Mouse (Mus musculus) embryonic facial prominence, embryonic 11.5 days (tissue): ENCODE data around the gene Lman2l. TPM values are rescaled to one million over a fixed set of nuclear protein-coding genes. Genes with fewer than 3 reads are reported as not detected.

ENCODE experiments used
- ATAC-seq: fragments of 200-750 bp; cut with Nextera tagmentation; replicated peaks from 2 replicates; pipeline ENCODE4 v1.8.0; 2017; ENCODE audit warnings: low read depth; ENCODE audit not compliant: insufficient number of reproducible peaks, low FRiP score, low TSS enrichment
- DNase-seq: peaks from one replicate; pipeline ENCODE4 v3.0.0-alpha.2; 2015; ENCODE audit warnings: low spot score
- H3K27ac ChIP-seq: fragments of 300-500 bp; sonication (generic); replicated peaks from 2 replicates; pipeline ENCODE4 v1.5.1; 2014; ENCODE audit warnings: mild to moderate bottlenecking, low read depth, low read length, control low read depth
- H3K27me3 ChIP-seq: fragments of 300-500 bp; sonication (generic); 2 replicates; pipeline ENCODE4 v1.6.1; 2014; ENCODE audit warnings: mild to moderate bottlenecking, low read length, moderate library complexity, mixed read lengths; ENCODE audit not compliant: control insufficient read depth, insufficient read depth
- H3K36me3 ChIP-seq: fragments of 300-500 bp; sonication (generic); replicated peaks from 2 replicates; pipeline ENCODE4 v1.6.1; 2014; ENCODE audit warnings: low read depth, mild to moderate bottlenecking, low read length, moderate library complexity, mixed read lengths; ENCODE audit not compliant: control insufficient read depth, insufficient read depth
- H3K4me1 ChIP-seq: fragments of 300-500 bp; sonication (generic); 2 replicates; pipeline ENCODE4 v1.6.1; 2014; ENCODE audit warnings: low read length, mixed read lengths; ENCODE audit not compliant: control insufficient read depth, insufficient read depth
- H3K4me2 ChIP-seq: fragments of 300-500 bp; sonication (generic); 2 replicates; pipeline ENCODE4 v1.6.1; 2014; ENCODE audit warnings: low read depth, mild to moderate bottlenecking, control low read depth, low read length, moderate library complexity
- H3K4me3 ChIP-seq: fragments of 300-500 bp; sonication (generic); 2 replicates; pipeline ENCODE4 v1.5.1; 2014; ENCODE audit warnings: low read depth, low read length, control low read depth
- H3K9ac ChIP-seq: fragments of 300-500 bp; sonication (generic); replicated peaks from 2 replicates; pipeline ENCODE4 v1.6.1; 2014; ENCODE audit warnings: mild to moderate bottlenecking, control low read depth, low read length
- H3K9me3 ChIP-seq: fragments of 300-500 bp; sonication (generic); replicated peaks from 2 replicates; pipeline ENCODE4 v1.6.1; 2016; ENCODE audit warnings: mild to moderate bottlenecking, low read length, inconsistent platforms, mixed read lengths; ENCODE audit not compliant: control insufficient read depth
- WGBS: fragments of 180-500 bp; shearing (Covaris S2); extraction: QIAGEN DNeasy Blood & Tissue Kit; methylation state at CpG from one replicate; pipeline ENCODE4 v1.1.7; 2014; 5-methylcytosine and 5-hydroxymethylcytosine counted together
- polyA plus RNA-seq: library from polyadenylated mRNA; unstranded; fragments of >200 nt; fragmentation: Nextera tagmentation; extraction: Ambion mirVana; gene quantifications from 2 replicates; pipeline ENCODE4 v1.2.1, GENCODE M21; 2014

Gene Lman2l
- polyA plus RNA-seq, 1 experiment from 2014 or later: 35.0 TPM

GRCm38 (mm10) chr1:36433616-36434015, 11.5 kb downstream of the Lman2l start:
- 89% methylated on average over 3 of the region's 3 CpGs for WGBS

GRCm38 (mm10) chr1:36432999-36433398, 12.1 kb downstream of the Lman2l start:
- ATAC-seq: no peak
- 86% methylated on average over 4 of the region's 4 CpGs for WGBS

More at GRCm38 (mm10) chr1:36433616-36434015, 11.5 kb downstream of the Lman2l start:
- Histone ChIP-seq H3K9me3 (no peaks in the 10 kb centered on the region), H3K36me3 (peaks cover 4% of the 10 kb centered on the region; the same call in 1 of the 2 replicates), H3K4me1 (no peaks in the 10 kb centered on the region), H3K4me2 (no peak overlapping the region), H3K27ac (no peak overlapping the region), H3K27me3 (no peaks in the 10 kb centered on the region), H3K4me3 (no peak overlapping the region), H3K9ac (no peak overlapping the region)
- DNase-seq (no peak), ATAC-seq (no peak)

DNA sequence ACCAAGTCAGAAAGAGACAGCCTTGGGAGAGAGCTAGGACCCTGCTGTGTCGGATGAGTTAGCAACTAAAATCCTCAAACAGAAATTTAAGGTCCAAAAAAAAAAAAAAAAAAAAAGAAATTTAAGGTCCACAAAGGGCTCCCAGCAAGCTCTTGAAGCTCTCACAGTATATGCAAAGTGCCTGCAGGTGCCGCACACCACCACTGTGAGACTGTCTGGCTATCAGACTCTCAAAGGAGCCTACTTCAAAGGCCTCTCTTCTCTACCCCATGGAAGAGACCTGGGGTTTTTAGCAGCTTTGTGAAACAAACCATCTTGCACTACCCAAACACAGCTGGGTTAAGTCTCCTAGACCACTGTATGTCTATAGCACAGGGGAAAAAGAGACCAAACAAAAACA, 15.6 kb downstream of the Lman2l start:
- DNase-seq: no peak
- whole genome bisulfite sequencing: 98% methylated on average over 2 of the region's 2 CpGs
- Histone ChIP-seq H3K4me2 (no peak overlapping the region), H3K9ac (no peak overlapping the region), H3K27ac (no peak overlapping the region), H3K4me3 (no peak overlapping the region), H3K9me3 (no peaks in the 10 kb centered on the region), H3K27me3 (no peaks in the 10 kb centered on the region), H3K4me1 (no peaks in the 10 kb centered on the region), H3K36me3 (peaks cover 7% of the 10 kb centered on the region; the same call in 1 of the 2 replicates)
- no peak for ATAC-seq

More at GRCm38 (mm10) chr1:36432999-36433398, 12.1 kb downstream of the Lman2l start:
- DNase-seq: no peak
- H3K4me1 ChIP-seq: no peaks in the 10 kb centered on the region
- no peaks in the 10 kb centered on the region for H3K27me3 ChIP-seq
- H3K36me3 ChIP-seq: peaks cover 4% of the 10 kb centered on the region; the same call in 1 of the 2 replicates
- H3K4me2 ChIP-seq: no peak overlapping the region
- no peaks in the 10 kb centered on the region for H3K9me3 ChIP-seq
- H3K9ac ChIP-seq: no peak overlapping the region
- no peak overlapping the region for H3K27ac ChIP-seq
- H3K4me3 ChIP-seq: no peak overlapping the region

DNA sequence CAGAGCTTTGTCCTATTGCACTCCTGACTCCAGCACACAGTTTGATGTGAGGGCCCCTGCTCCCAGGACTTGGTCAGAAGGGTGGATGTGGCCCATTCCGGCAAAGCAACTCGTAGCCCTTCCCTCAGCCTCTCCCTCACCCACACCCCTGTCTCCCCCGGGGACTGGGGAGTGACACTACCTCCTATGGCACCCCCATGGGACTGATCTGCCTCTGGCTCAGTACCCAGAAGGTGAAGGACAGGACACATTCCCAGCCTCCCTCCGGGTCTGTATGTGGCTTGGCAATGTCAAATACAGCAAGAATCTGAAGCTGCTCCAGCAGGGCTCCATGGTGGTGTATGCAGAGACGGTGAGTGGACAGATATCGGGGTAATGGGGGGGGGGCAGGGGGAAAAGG, 40.5 kb downstream of the Lman2l start:
- Histone ChIP-seq H3K4me1 (no peaks in the 10 kb centered on the region), H3K4me3 (no peak overlapping the region), H3K36me3 (no peaks in the 10 kb centered on the region), H3K27me3 (no peaks in the 10 kb centered on the region), H3K27ac (no peak overlapping the region), H3K4me2 (no peak overlapping the region), H3K9me3 (no peaks in the 10 kb centered on the region), H3K9ac (no peak overlapping the region)
- DNase-seq (no peak), ATAC-seq (no peak)
- 84% methylated on average over 6 of the region's 6 CpGs for WGBS

- H3K4me1 ChIP-seq: no peaks in the 10 kb centered on the region
- no peak overlapping the region for H3K4me3 ChIP-seq
- H3K4me2 ChIP-seq: no peak overlapping the region
- H3K27ac ChIP-seq: no peak overlapping the region
- H3K9ac ChIP-seq: no peak overlapping the region
- H3K9me3 ChIP-seq: no peaks in the 10 kb centered on the region
- DNase-seq (peak; percentile 45), ATAC-seq (no peak)
- WGBS: 63% methylated on average over 4 of the region's 4 CpGs
- H3K36me3 ChIP-seq: no peaks in the 10 kb centered on the region
- H3K27me3 ChIP-seq: no peaks in the 10 kb centered on the region
These were observed 43.6 kb downstream of the Lman2l start for GRCm38 (mm10) chr1:36401509-36401908.

DNA sequence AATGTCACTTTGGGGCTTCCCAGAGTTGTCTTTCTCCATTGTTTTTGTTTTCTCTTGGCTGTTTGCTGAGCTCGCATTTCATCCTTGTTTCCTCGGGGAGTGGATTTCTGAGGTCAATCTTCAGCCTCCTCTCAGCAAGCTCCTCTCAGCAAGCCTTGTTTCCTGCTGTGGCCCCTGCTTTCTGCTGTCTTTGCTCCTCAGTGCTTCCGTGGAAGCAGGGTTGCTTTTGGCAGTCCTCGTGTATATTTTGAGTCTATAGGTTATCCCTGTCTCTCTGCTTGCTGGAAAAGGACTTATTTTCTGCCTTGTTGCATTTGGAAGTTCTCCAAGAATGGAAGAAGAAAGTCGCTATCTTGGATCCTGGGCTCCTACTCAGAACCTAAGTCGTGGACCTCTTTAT, 48.0 kb downstream of the Lman2l start:
- H3K4me1 ChIP-seq: no peaks in the 10 kb centered on the region
- H3K36me3 ChIP-seq: no peaks in the 10 kb centered on the region
- 22% methylated on average over 6 of the region's 6 CpGs for WGBS
- H3K4me3 ChIP-seq: no peak overlapping the region
- no peak overlapping the region for H3K4me2 ChIP-seq
- no peak for DNase-seq
- ATAC-seq: no peak
- no peak overlapping the region for H3K27ac ChIP-seq
- H3K9me3 ChIP-seq: no peaks in the 10 kb centered on the region
- H3K27me3 ChIP-seq: no peaks in the 10 kb centered on the region
- H3K9ac ChIP-seq: no peak overlapping the region

DNA sequence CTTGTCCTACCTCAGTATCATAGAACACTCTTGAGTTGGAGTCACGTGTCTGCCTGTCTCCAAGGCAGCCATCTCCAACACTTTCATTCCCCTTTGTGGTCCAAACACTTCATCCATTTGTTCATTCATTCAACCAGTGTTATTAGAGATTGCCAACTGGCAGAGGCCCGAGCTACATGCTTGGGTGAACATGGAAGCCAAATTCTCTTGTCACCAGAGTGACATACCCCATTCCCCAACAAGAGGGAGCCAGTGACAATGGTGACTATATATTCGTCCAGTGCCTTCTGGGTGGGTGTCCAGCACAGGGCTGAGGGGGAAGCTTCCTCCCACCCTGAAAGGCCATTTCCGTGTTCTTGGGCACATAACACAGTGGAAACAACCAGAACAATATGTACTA, 65.5 kb downstream of the Lman2l start:
- Histone ChIP-seq H3K9me3 (no peaks in the 10 kb centered on the region), H3K4me3 (no peak overlapping the region), H3K36me3 (no peaks in the 10 kb centered on the region), H3K4me1 (no peaks in the 10 kb centered on the region), H3K27me3 (no peaks in the 10 kb centered on the region), H3K4me2 (no peak overlapping the region), H3K27ac (no peak overlapping the region), H3K9ac (no peak overlapping the region)
- no peak for DNase-seq
- 76% methylated on average over 4 of the region's 4 CpGs for WGBS
- no peak for ATAC-seq

- Histone ChIP-seq H3K9ac (no peak overlapping the region), H3K27me3 (no peaks in the 10 kb centered on the region), H3K9me3 (no peaks in the 10 kb centered on the region), H3K4me3 (no peak overlapping the region), H3K4me2 (no peak overlapping the region), H3K27ac (no peak overlapping the region), H3K4me1 (no peaks in the 10 kb centered on the region), H3K36me3 (no peaks in the 10 kb centered on the region)
- 72% methylated on average over 6 of the region's 6 CpGs for WGBS
- ATAC-seq (no peak), DNase-seq (no peak)
These were observed 66.2 kb downstream of the Lman2l start for GRCm38 (mm10) chr1:36378880-36379279.
